Mouse (Mus musculus): Measurements from ENCODE around the gene Rhpn2. TPM values are rescaled to one million over a fixed set of nuclear protein-coding genes. Genes with fewer than 3 reads are reported as not detected.

The Rhpn2 gene
- polyA plus RNA-seq (2014; fragmentation: Nextera tagmentation; extraction: Ambion mirVana) = 3.8 and 4.0 TPM in 2 replicates

- DNase-seq (ENCODE audit: low spot score) = peak; percentile 98
- ATAC-seq (ENCODE audit: low read depth) = peak; percentile 99
- Histone ChIP-seq H3K36me3 (ENCODE audit: control insufficient read depth, insufficient read depth, low read length) (no peaks in the 10 kb centered on the region), H3K9ac (ENCODE audit: low read depth, low read length) (peak within 1 kb of the TSS; percentile 64), H3K27ac (replicated peaks; ENCODE audit: low read depth, low read length) (peak within 1 kb of the TSS; percentile 34; the same call in 1 of the 2 replicates), H3K4me2 (ENCODE audit: low read depth, low read length) (peak within 1 kb of the TSS; percentile 89), H3K27me3 (replicated peaks; ENCODE audit: control insufficient read depth, insufficient read depth, low read length) (peaks cover 29% of the 10 kb centered on the region), H3K9me3 (ENCODE audit: control insufficient read depth, low read length) (no peaks in the 10 kb centered on the region), H3K4me1 (ENCODE audit: control insufficient read depth, insufficient read depth, low read length) (peaks cover 8% of the 10 kb centered on the region), H3K4me3 (ENCODE audit: low read depth, low read length) (peak within 1 kb of the TSS; percentile 58)
- WGBS = under 1% methylated on average over 25 of the region's 52 CpGs
Observed at GRCm38 (mm10) chr7:35333692-35334526, at the start of gene Rhpn2. Rhpn2 (plus strand) TSS chr7:35334170.

- Histone ChIP-seq H3K4me2 (ENCODE audit: low read depth, low read length) (no peak overlapping the region), H3K27me3 (replicated peaks; ENCODE audit: control insufficient read depth, insufficient read depth, low read length) (no peaks in the 10 kb centered on the region), H3K9ac (ENCODE audit: low read depth, low read length) (no peak overlapping the region), H3K36me3 (ENCODE audit: control insufficient read depth, insufficient read depth, low read length) (peaks cover 78% of the 10 kb centered on the region), H3K27ac (replicated peaks; ENCODE audit: low read depth, low read length) (no peak overlapping the region), H3K4me3 (ENCODE audit: low read depth, low read length) (no peak overlapping the region), H3K9me3 (ENCODE audit: control insufficient read depth, low read length) (no peaks in the 10 kb centered on the region), H3K4me1 (ENCODE audit: control insufficient read depth, insufficient read depth, low read length) (no peaks in the 10 kb centered on the region)
- 93% methylated on average over 13 of the region's 13 CpGs for WGBS
- ATAC-seq (ENCODE audit: low read depth) = no peak
- DNase-seq (ENCODE audit: low spot score) = no peak
Observed at GRCm38 (mm10) chr7:35293464-35293863, 40.5 kb upstream of the Rhpn2 start.

GRCm38 (mm10) chr7:35295631-35296030, 38.3 kb upstream of the Rhpn2 start:
- Histone ChIP-seq H3K4me2 (ENCODE audit: low read depth, low read length) (no peak overlapping the region), H3K4me3 (ENCODE audit: low read depth, low read length) (no peak overlapping the region), H3K27ac (replicated peaks; ENCODE audit: low read depth, low read length) (no peak overlapping the region), H3K27me3 (replicated peaks; ENCODE audit: control insufficient read depth, insufficient read depth, low read length) (no peaks in the 10 kb centered on the region), H3K36me3 (ENCODE audit: control insufficient read depth, insufficient read depth, low read length) (peaks cover 67% of the 10 kb centered on the region), H3K9ac (ENCODE audit: low read depth, low read length) (no peak overlapping the region), H3K9me3 (ENCODE audit: control insufficient read depth, low read length) (no peaks in the 10 kb centered on the region), H3K4me1 (ENCODE audit: control insufficient read depth, insufficient read depth, low read length) (no peaks in the 10 kb centered on the region)
- DNase-seq (ENCODE audit: low spot score) (no peak), ATAC-seq (ENCODE audit: low read depth) (no peak)
- WGBS = 86% methylated on average over 2 of the region's 2 CpGs

- ATAC-seq (ENCODE audit: low read depth) = no peak
- Histone ChIP-seq H3K27me3 (replicated peaks; ENCODE audit: control insufficient read depth, insufficient read depth, low read length) (no peaks in the 10 kb centered on the region), H3K36me3 (ENCODE audit: control insufficient read depth, insufficient read depth, low read length) (peaks cover 64% of the 10 kb centered on the region), H3K9me3 (ENCODE audit: control insufficient read depth, low read length) (no peaks in the 10 kb centered on the region), H3K4me2 (ENCODE audit: low read depth, low read length) (no peak overlapping the region), H3K27ac (replicated peaks; ENCODE audit: low read depth, low read length) (no peak overlapping the region), H3K9ac (ENCODE audit: low read depth, low read length) (no peak overlapping the region), H3K4me1 (ENCODE audit: control insufficient read depth, insufficient read depth, low read length) (no peaks in the 10 kb centered on the region), H3K4me3 (ENCODE audit: low read depth, low read length) (no peak overlapping the region)
- DNase-seq (ENCODE audit: low spot score) = no peak
- 91% methylated on average over 5 of the region's 5 CpGs for WGBS
Observed at GRCm38 (mm10) chr7:35297886-35298285, 36.1 kb upstream of the Rhpn2 start.

- Histone ChIP-seq H3K27me3 (replicated peaks; ENCODE audit: control insufficient read depth, insufficient read depth, low read length) (no peaks in the 10 kb centered on the region), H3K27ac (replicated peaks; ENCODE audit: low read depth, low read length) (no peak overlapping the region), H3K4me1 (ENCODE audit: control insufficient read depth, insufficient read depth, low read length) (no peaks in the 10 kb centered on the region), H3K36me3 (ENCODE audit: control insufficient read depth, insufficient read depth, low read length) (peaks cover 57% of the 10 kb centered on the region), H3K9me3 (ENCODE audit: control insufficient read depth, low read length) (no peaks in the 10 kb centered on the region), H3K9ac (ENCODE audit: low read depth, low read length) (no peak overlapping the region), H3K4me3 (ENCODE audit: low read depth, low read length) (no peak overlapping the region), H3K4me2 (ENCODE audit: low read depth, low read length) (no peak overlapping the region)
- ATAC-seq (ENCODE audit: low read depth) = no peak
- WGBS = 77% methylated on average over 8 of the region's 8 CpGs
- no peak for DNase-seq (ENCODE audit: low spot score)
Observed at GRCm38 (mm10) chr7:35299656-35300055, 34.3 kb upstream of the Rhpn2 start.

- peaks cover 57% of the 10 kb centered on the region for H3K36me3 ChIP-seq (ENCODE audit: control insufficient read depth, insufficient read depth, low read length)
- no peaks in the 10 kb centered on the region for H3K27me3 ChIP-seq (replicated peaks; ENCODE audit: control insufficient read depth, insufficient read depth, low read length)
- no peak overlapping the region for H3K9ac ChIP-seq (ENCODE audit: low read depth, low read length)
- H3K9me3 ChIP-seq (ENCODE audit: control insufficient read depth, low read length) = no peaks in the 10 kb centered on the region
- H3K4me2 ChIP-seq (ENCODE audit: low read depth, low read length) = no peak overlapping the region
- DNase-seq (ENCODE audit: low spot score) (no peak), ATAC-seq (ENCODE audit: low read depth) (no peak)
- H3K27ac ChIP-seq (replicated peaks; ENCODE audit: low read depth, low read length) = no peak overlapping the region
- H3K4me3 ChIP-seq (ENCODE audit: low read depth, low read length) = no peak overlapping the region
- no peaks in the 10 kb centered on the region for H3K4me1 ChIP-seq (ENCODE audit: control insufficient read depth, insufficient read depth, low read length)
Observed at GRCm38 (mm10) chr7:35300792-35301191, 33.2 kb upstream of the Rhpn2 start.

GRCm38 (mm10) chr7:35311214-35311613, 22.8 kb upstream of the Rhpn2 start:
- H3K9ac ChIP-seq (ENCODE audit: low read depth, low read length) = no peak overlapping the region
- H3K27me3 ChIP-seq (replicated peaks; ENCODE audit: control insufficient read depth, insufficient read depth, low read length) = no peaks in the 10 kb centered on the region
- H3K36me3 ChIP-seq (ENCODE audit: control insufficient read depth, insufficient read depth, low read length) = peaks cover 35% of the 10 kb centered on the region
- H3K4me1 ChIP-seq (ENCODE audit: control insufficient read depth, insufficient read depth, low read length) = no peaks in the 10 kb centered on the region
- no peaks in the 10 kb centered on the region for H3K9me3 ChIP-seq (ENCODE audit: control insufficient read depth, low read length)
- H3K4me3 ChIP-seq (ENCODE audit: low read depth, low read length) = no peak overlapping the region
- WGBS = 89% methylated on average over 3 of the region's 3 CpGs
- no peak overlapping the region for H3K4me2 ChIP-seq (ENCODE audit: low read depth, low read length)
- DNase-seq (ENCODE audit: low spot score) = no peak
- H3K27ac ChIP-seq (replicated peaks; ENCODE audit: low read depth, low read length) = no peak overlapping the region
- no peak for ATAC-seq (ENCODE audit: low read depth)

GRCm38 (mm10) chr7:35314156-35314555, 19.8 kb upstream of the Rhpn2 start:
- no peak overlapping the region for H3K9ac ChIP-seq (ENCODE audit: low read depth, low read length)
- H3K27me3 ChIP-seq (replicated peaks; ENCODE audit: control insufficient read depth, insufficient read depth, low read length) = no peaks in the 10 kb centered on the region
- H3K9me3 ChIP-seq (ENCODE audit: control insufficient read depth, low read length) = no peaks in the 10 kb centered on the region
- H3K4me3 ChIP-seq (ENCODE audit: low read depth, low read length) = no peak overlapping the region
- H3K4me1 ChIP-seq (ENCODE audit: control insufficient read depth, insufficient read depth, low read length) = peaks cover 7% of the 10 kb centered on the region
- no peak for DNase-seq (ENCODE audit: low spot score)
- H3K27ac ChIP-seq (replicated peaks; ENCODE audit: low read depth, low read length) = no peak overlapping the region
- ATAC-seq (ENCODE audit: low read depth) = no peak
- H3K36me3 ChIP-seq (ENCODE audit: control insufficient read depth, insufficient read depth, low read length) = peaks cover 6% of the 10 kb centered on the region; the same call in 1 of the 2 replicates
- no peak overlapping the region for H3K4me2 ChIP-seq (ENCODE audit: low read depth, low read length)

Data from embryonic facial prominence, embryonic 14.5 days (tissue).